Mouse (Mus musculus): ENCODE data around the gene Laptm5. TPM values are rescaled to one million over a fixed set of nuclear protein-coding genes. Genes with fewer than 3 reads are reported as not detected.
A peak's percentile ranks its signal among the peaks of the same experiment; 100 is the strongest.

Gene Laptm5
- total and polyA plus RNA-seq, 3 experiments, result 30.8 to 79.8 (median 36.8) TPM

DNA sequence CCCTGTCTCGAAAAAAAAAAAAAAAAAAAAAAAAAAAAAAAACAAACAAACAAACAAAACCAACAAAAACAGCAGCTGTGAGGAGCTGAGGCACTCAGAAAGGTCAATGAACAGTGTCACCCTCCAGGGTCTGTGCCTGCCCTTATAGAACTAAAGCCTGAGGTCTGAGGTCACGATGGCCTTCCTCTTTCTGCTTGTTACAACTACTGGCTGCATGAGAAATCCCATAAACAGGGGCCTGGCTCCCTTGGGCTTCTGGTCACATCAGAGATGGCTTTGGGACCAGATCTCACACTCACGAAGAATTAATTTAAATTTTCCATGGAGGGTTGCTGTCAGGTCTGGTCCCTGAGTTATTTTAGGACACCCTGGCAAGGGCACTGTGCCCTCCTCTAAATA lies 13.5 kb upstream of the Laptm5 start:
- DNase-seq, result no peak

GRCm38 (mm10) chr4:130899782-130900427 lies 13.0 kb upstream of the Laptm5 start:
- DNase-seq, result no peak

GRCm38 (mm10) chr4:130900746-130901145 lies 12.2 kb upstream of the Laptm5 start:
- DNase-seq, result no peak

DNA sequence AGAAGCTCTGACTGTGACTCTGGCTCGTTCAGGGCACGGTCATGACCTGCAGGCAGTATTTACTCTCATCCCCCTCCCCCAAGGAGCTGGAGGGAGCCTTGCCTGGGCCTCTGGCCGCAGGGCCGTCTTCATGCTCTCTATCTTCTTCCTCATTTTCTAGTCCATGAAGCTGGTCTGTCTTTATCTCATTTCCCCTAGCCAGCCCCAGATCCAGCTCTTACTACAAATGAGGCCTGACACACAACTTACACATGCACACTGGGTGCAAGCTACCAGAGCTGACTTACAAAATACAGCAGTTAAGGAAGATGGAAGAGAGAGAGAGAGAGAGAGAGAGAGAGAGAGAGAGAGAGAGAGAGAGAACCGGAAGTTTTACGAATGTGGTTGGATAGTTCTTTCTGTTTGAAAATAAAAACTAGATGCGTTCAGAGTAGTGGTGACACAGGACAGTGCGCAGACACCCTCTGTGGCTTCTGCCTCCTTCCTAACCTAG lies 10.6 kb upstream of the Laptm5 start:
- DNase-seq, result no peak

- DNase-seq, result no peak
Measured at GRCm38 (mm10) chr4:130905025-130905424, 7.9 kb upstream of the Laptm5 start.

DNA sequence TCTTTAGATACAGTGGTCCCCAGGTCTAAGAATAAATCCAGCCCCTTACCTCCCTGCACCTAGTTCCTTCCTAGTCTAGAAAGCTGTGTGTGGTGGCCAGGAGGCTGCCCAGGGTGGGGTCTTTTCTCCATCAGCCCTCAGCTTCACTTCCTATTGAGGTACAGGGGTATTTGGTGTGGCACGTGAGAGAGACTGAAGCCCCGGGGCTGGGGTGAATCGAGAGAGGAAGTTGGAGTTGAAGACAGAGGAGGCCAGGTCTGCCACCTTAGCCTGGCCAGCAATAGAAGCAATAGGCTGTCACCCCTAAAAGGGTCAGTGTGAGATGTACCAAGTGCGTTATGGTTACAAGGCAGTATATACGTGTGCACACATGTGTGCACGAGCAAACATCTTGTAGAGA lies 7.0 kb upstream of the Laptm5 start:
- no peak for DNase-seq

GRCm38 (mm10) chr4:130906296-130906695 lies 6.6 kb upstream of the Laptm5 start:
- peak; percentile 69 for DNase-seq

- no peak for DNase-seq
Measured at GRCm38 (mm10) chr4:130907200-130908069, 5.5 kb upstream of the Laptm5 start.

GRCm38 (mm10) chr4:130908133-130908532 lies 4.8 kb upstream of the Laptm5 start:
- no peak for DNase-seq

DNA sequence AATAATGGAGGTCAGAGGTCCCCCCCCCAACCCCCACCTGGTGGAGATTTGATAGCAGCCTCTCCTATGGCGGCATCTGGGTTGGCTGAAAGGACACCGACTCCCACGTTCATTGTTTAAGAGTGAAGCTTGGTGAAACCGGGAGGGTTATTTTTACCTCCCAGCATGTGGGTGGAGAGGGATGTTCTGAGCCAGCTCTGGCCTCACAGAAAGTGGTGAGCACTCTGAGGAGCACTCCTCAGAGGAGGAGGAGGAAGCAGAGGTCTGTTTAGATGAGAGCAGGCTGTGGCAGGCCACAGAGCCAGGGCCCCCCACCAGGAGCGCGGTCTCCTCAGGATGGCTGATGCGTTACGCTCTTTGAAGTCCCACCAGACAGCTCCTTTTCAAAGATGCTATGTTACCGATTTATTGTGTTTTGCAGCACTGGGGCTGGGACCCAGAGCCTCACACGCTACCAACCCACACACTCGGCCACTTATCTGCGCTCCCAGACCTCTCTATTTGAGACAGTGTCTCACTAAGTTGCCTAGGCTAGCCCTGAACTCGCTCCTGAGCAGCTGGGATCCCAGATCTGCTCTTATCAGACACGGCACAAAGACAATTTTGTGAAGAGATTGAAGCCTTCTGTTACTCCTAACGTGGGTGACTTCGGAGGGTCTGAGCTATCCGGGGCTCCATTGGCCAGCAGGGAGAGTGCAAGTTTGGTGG lies 3.6 kb upstream of the Laptm5 start:
- DNase-seq, result no peak

- DNase-seq, result no peak
Measured at GRCm38 (mm10) chr4:130910666-130911065, 2.3 kb upstream of the Laptm5 start.

DNA sequence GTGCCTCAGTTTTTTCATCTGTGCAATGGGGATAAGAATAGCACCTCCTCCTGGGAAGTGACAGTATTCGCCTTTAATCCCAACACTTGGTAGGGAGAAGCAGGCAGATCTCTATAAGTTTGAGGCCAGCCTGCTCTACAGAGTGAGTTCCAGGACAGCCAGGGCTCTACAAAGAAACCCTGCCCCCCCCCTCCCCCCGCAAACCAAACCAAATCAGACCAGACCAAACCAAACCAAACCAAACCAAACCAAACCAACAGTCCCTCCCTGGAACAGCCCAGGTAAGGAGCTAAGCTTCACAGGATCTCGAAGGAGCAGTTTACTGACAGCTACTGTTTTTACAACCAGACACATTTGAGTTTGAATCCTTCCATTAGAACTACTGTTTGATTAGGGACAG lies 299 bp upstream of the Laptm5 start:
- DNase-seq, result no peak

GRCm38 (mm10) chr4:130913511-130913910 lies 586 bp downstream of the Laptm5 start:
- no peak for DNase-seq

DNA sequence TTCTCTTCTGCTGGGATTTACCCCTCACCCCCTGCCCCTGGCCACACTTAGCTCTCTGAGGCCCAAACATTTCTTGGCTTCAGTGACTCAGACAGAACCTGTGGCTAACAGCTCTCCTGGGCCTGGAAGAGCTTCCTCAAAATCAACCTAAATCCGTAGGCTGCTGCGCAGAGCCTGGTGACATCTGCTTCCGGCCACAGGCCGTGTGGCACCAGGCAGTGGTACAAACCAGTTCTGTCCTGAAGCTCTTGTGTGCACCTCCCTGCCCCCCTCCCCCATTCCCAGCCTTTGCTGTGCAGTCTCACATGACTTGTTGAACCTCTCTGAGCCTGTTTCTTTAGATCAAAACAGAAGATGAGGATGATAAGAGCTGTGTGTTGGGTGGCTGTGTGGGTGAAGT lies 1.1 kb downstream of the Laptm5 start:
- DNase-seq, result no peak

- DNase-seq, result no peak
Measured at GRCm38 (mm10) chr4:130914527-130914926, 1.6 kb downstream of the Laptm5 start.

- DNase-seq, result no peak
Measured at GRCm38 (mm10) chr4:130915006-130915667, 2.2 kb downstream of the Laptm5 start.

GRCm38 (mm10) chr4:130915668-130916035 lies 2.7 kb downstream of the Laptm5 start:
- DNase-seq, result no peak

GRCm38 (mm10) chr4:130916639-130917038 lies 3.7 kb downstream of the Laptm5 start:
- no peak for DNase-seq

- DNase-seq, result peak; percentile 18
Measured at GRCm38 (mm10) chr4:130917564-130917963, 4.6 kb downstream of the Laptm5 start.

DNA sequence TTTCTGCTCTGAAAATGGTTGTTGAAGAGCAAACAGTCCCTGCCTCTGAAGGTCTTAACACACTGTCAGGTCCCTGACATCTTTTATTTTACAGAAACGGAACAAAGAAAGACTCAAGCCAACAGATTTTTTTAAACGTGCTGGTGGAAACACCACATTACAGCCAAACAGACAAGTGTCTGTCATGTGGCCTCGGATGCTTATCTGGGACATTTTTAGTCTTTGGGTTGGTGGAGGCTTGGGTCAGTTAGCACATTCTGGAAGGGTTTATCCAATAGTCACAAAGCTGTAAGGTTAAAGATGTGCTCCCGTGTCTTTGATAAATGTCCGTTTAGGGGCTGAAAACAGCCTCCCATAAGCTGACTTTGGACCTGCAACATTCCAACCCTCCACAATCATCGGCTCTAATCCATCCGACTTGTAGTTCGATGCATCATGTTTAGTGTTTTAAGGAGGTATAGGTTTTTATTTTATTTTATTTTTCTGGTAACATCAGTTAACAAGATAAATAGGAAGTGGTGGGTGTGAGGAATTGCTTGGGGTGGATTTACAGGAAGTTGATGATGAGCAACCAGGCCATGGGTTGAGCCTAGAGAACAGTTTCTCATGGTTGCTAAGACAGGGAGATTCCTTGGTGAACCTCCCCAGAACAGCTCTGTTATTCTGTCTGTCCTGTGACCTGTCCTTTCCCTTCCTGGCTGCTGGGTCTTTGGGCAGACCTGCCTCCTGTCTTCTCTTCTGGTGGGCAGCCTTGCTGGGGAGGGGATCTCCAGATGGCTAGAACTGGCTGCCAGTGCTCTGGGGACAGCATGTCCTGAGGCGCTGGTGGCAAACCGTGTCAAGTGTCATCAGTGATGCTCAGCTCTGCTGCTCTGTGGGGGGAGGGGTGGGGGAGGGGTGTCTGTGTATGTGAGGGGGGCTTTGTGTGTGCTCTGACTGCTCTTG lies 6.2 kb downstream of the Laptm5 start:
- no peak for DNase-seq

DNA sequence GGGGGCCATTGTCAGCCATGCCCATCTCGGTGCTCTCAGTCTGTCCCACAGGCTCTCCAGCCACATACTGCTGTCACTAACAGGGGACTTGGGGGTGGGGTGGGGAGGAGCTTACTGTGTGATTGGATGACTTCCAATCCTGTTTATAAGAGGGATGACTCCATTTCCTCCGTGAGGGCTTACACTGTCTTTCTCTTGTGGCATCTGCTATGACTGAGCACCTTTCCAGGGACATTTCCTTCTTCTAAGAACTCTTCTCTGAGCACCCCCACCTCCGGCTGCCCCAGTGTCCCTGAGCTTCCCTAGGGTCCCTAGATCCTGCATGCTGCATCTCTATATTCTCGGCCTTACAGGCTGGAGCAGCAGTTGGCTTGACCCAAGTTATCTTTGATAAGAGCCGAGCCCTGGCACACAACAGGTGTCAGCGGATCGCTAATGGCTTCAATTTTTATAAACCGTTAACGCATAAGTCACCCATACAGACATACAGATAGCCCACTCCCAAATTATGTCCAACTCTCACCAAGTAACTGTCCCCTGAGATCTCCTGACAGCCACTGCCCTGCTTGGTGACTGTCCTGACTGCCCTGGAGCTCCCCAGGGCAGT lies 6.9 kb downstream of the Laptm5 start:
- no peak for DNase-seq
